Mouse (Mus musculus) olfactory bulb, adult 2 months (tissue): Measurements from ENCODE around the gene Rnf115. TPM values are rescaled to one million over a fixed set of nuclear protein-coding genes. Genes with fewer than 3 reads are reported as not detected.

Experiments
- H3K27ac ChIP-seq: fragments of 200-500 bp; 2 replicates; pipeline ENCODE4 v1.5.1; 2012; ENCODE audit warnings: low read depth, low read length; ENCODE audit not compliant: insufficient read depth
- H3K4me1 ChIP-seq: fragments of 200-500 bp; 2 replicates; pipeline ENCODE4 v1.6.1; 2012; ENCODE audit warnings: low read length; ENCODE audit not compliant: control insufficient read depth, insufficient read depth
- H3K4me3 ChIP-seq: fragments of 200-500 bp; 2 replicates; pipeline ENCODE4 v1.5.1; 2012; ENCODE audit warnings: mild to moderate bottlenecking, low read depth, low read length, moderate library complexity; ENCODE audit not compliant: insufficient read depth
- CTCF ChIP-seq: fragments of 200-500 bp; IDR thresholded peaks from 2 replicates; pipeline ENCODE4 v1.5.1; 2012; ENCODE audit warnings: low read depth, mild to moderate bottlenecking, low read length, moderate library complexity; ENCODE audit not compliant: insufficient read depth
- POLR2A ChIP-seq: fragments of 200-500 bp; IDR thresholded peaks from 2 replicates; pipeline ENCODE4 v1.6.1; 2012; ENCODE audit warnings: mild to moderate bottlenecking, low read depth, low read length, moderate library complexity; ENCODE audit not compliant: insufficient read depth
- WGBS: fragments of 180-500 bp; shearing (Covaris S2); methylation state at CpG from one replicate; pipeline ENCODE4 v1.1.7; 2018; 5-methylcytosine and 5-hydroxymethylcytosine counted together
- polyA plus RNA-seq: library from polyadenylated mRNA; stranded (reverse); fragments of >200 nt; gene quantifications from 2 replicates; pipeline ENCODE4 v1.2.4, GENCODE M21; 2012; ENCODE audit warnings: low replicate concordance; ENCODE audit not compliant: missing spikeins, insufficient read depth, insufficient read length

Rnf115 gene
- polyA plus RNA-seq, 1 experiment: not detected

- no peak overlapping the region for H3K4me3 ChIP-seq
- WGBS: 87% methylated on average over 1 of the region's 1 CpGs
- H3K27ac ChIP-seq: no peak overlapping the region
- TF ChIP-seq CTCF (no peak), POLR2A (no peak)
- no peaks in the 10 kb centered on the region for H3K4me1 ChIP-seq
Measured at GRCm38 (mm10) chr3:96787784-96788183, 60.3 kb downstream of the Rnf115 start.

GRCm38 (mm10) chr3:96788506-96788905 is 61.0 kb downstream of the Rnf115 start:
- H3K4me3 ChIP-seq: no peak overlapping the region
- H3K27ac ChIP-seq: no peak overlapping the region
- 57% methylated on average over 8 of the region's 8 CpGs for WGBS
- H3K4me1 ChIP-seq: no peaks in the 10 kb centered on the region
- TF ChIP-seq CTCF: no peak
- TF ChIP-seq POLR2A: no peak

- TF ChIP-seq POLR2A (no peak), CTCF (no peak)
- WGBS: 89% methylated on average over 11 of the region's 11 CpGs
- Histone ChIP-seq H3K4me1 (no peaks in the 10 kb centered on the region), H3K4me3 (no peak overlapping the region), H3K27ac (no peak overlapping the region)
Measured at GRCm38 (mm10) chr3:96800254-96800653, 72.8 kb downstream of the Rnf115 start.

- no peak overlapping the region for H3K4me3 ChIP-seq
- WGBS: 98% methylated on average over 1 of the region's 1 CpGs
- TF ChIP-seq CTCF (no peak), POLR2A (no peak)
Measured at GRCm38 (mm10) chr3:96802214-96802613, 74.8 kb downstream of the Rnf115 start.

GRCm38 (mm10) chr3:96808136-96808535 is 80.7 kb downstream of the Rnf115 start:
- Histone ChIP-seq H3K4me1 (no peaks in the 10 kb centered on the region), H3K4me3 (no peak overlapping the region), H3K27ac (no peak overlapping the region)
- TF ChIP-seq POLR2A (no peak), CTCF (no peak)
- WGBS: 79% methylated on average over 3 of the region's 3 CpGs

More at GRCm38 (mm10) chr3:96802214-96802613, 74.8 kb downstream of the Rnf115 start:
- H3K27ac ChIP-seq: no peak overlapping the region
- H3K4me1 ChIP-seq: no peaks in the 10 kb centered on the region

- Histone ChIP-seq H3K4me1 (peaks cover 4% of the 10 kb centered on the region), H3K4me3 (no peak overlapping the region), H3K27ac (no peak overlapping the region)
- no peak for TF ChIP-seq POLR2A
- no peak for TF ChIP-seq CTCF
- 81% methylated on average over 3 of the region's 3 CpGs for WGBS
Measured at GRCm38 (mm10) chr3:96808651-96809050, 81.2 kb downstream of the Rnf115 start.

GRCm38 (mm10) chr3:96811232-96811631 is 83.8 kb downstream of the Rnf115 start:
- H3K4me1 ChIP-seq: peaks cover 4% of the 10 kb centered on the region
- 92% methylated on average over 3 of the region's 3 CpGs for WGBS

GRCm38 (mm10) chr3:96812395-96813091 is 85.1 kb downstream of the Rnf115 start:
- Histone ChIP-seq H3K4me1 (peaks cover 4% of the 10 kb centered on the region), H3K4me3 (no peak overlapping the region), H3K27ac (no peak overlapping the region)
- 28% methylated on average over 20 of the region's 20 CpGs for WGBS
- TF ChIP-seq POLR2A (no peak), CTCF (peak; percentile 70)

More at GRCm38 (mm10) chr3:96811232-96811631, 83.8 kb downstream of the Rnf115 start:
- H3K27ac ChIP-seq: no peak overlapping the region
- H3K4me3 ChIP-seq: no peak overlapping the region
- TF ChIP-seq CTCF (no peak), POLR2A (no peak)

- 33% methylated on average over 9 of the region's 9 CpGs for WGBS
- no peak overlapping the region for H3K4me3 ChIP-seq
- H3K4me1 ChIP-seq: peaks cover 4% of the 10 kb centered on the region
- TF ChIP-seq POLR2A (no peak), CTCF (no peak)
- no peak overlapping the region for H3K27ac ChIP-seq
Measured at GRCm38 (mm10) chr3:96813106-96813505, 85.6 kb downstream of the Rnf115 start.
